Mouse (Mus musculus) large intestine, adult 2 months (tissue): ENCODE results near the gene Gpr157. TPM values are rescaled to one million over a fixed set of nuclear protein-coding genes. Genes with fewer than 3 reads are reported as not detected.
"Not testable (repeated sequence)": the region's sequence is repeated elsewhere in the genome, so short reads cannot be mapped to it uniquely, and the experiment has no call there.

Experiments
- DNase-seq: peaks from one replicate; pipeline ENCODE4 v3.0.0-alpha.2; 2012; ENCODE audit warnings: low read depth, low spot score
- WGBS: fragments of 180-500 bp; shearing (Covaris S2); methylation state at CpG from one replicate; pipeline ENCODE4 v1.1.7; 2018; 5-methylcytosine and 5-hydroxymethylcytosine counted together
- polyA plus RNA-seq: library from polyadenylated mRNA; depleted of rRNA; stranded (reverse); fragments of >200 nt; gene quantifications from 2 replicates; pipeline ENCODE4 v1.2.3, GENCODE M21; 2012; rRNA removed

The Gpr157 gene
- 0.86 and 1.6 TPM in 2 replicates for polyA plus RNA-seq

GRCm38 (mm10) chr4:150087161-150087889 is at the start of gene Gpr157:
Gene Gpr157 (plus strand): TSS chr4:150087365.
- DNase-seq, result peak; percentile 65
- under 1% methylated on average over 55 of the region's 56 CpGs for WGBS

- WGBS, result 86% methylated on average over 7 of the region's 7 CpGs
- no peak for DNase-seq
These were observed 48.6 kb upstream of the Gpr157 start for GRCm38 (mm10) chr4:150038533-150038932.

DNA sequence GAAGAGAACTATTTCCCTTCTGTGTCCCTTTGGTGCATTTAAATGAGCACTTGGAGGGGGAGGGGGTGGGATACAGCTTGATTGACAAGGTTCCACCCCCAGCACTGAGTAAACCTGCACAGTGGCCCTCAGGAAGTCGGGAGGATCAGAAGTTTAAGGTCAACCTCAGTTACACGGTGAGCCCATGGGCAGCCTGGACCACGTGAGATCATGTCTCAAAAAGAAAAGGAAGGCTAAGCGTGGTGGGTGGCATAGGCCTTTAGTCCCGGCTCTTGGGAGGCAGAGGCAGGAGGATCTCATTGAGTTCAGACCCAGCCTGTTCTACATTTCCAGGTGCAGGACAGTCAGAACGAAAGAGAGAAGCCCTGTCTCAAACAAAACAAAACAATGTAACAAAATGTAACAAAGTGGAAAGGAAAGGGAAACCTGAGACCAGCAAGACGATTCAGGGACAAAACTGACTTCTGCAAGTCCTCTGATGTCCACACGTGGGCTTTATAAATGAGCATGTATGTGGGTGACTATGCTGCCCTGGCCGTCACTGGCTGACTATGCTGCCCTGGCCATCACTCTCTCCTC is 47.1 kb upstream of the Gpr157 start:
- 78% methylated on average over 9 of the region's 9 CpGs for WGBS
- no peak for DNase-seq

DNA sequence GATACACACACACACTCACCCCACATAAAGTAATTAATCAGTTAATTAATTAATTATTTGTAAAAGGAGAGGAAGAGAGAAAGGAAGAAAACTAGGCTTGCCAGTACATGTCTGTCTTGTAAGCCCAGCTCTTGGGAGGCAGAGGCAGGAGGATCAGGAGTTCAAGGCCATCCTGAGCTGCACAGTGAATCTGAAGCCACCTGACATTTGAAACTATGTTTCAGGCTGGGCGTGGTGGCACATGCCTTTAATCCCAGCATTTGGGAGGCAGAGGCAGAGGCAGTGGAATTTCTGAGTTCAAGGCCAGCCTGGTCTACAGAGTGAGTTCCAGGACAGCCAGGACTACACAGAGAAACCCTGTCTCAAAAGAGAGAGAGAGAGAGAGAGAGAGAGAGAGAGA is 46.3 kb upstream of the Gpr157 start:
- DNase-seq, result not testable (repeated sequence)
- 94% methylated on average over 1 of the region's 1 CpGs for WGBS

GRCm38 (mm10) chr4:150041346-150042110 is 45.6 kb upstream of the Gpr157 start:
- no peak for DNase-seq
- WGBS, result 71% methylated on average over 10 of the region's 10 CpGs

GRCm38 (mm10) chr4:150043591-150043990 is 43.6 kb upstream of the Gpr157 start:
- WGBS, result 95% methylated on average over 9 of the region's 9 CpGs
- DNase-seq, result no peak

DNA sequence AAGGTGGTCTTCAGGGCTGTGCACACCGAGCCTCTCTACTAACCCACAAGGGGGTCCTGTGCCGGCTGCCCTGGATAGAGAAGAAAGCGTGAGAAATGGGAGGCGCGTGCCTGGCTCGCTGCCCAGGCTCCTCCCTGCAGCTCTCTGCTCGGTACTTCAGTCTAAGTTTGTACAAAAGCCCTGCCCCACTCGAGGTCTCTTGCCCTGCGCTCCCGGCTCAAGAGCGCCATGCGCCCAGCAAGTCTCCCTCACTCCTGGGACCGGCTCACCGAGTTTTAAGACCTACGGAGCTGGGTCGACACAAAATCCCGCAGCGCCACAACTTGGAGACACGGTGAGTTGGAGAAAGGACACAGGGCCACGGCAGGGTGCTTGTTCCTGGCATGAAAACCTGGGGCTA is 39.1 kb upstream of the Gpr157 start:
- peak; percentile 21 for DNase-seq
- under 1% methylated on average over 20 of the region's 20 CpGs for WGBS

DNA sequence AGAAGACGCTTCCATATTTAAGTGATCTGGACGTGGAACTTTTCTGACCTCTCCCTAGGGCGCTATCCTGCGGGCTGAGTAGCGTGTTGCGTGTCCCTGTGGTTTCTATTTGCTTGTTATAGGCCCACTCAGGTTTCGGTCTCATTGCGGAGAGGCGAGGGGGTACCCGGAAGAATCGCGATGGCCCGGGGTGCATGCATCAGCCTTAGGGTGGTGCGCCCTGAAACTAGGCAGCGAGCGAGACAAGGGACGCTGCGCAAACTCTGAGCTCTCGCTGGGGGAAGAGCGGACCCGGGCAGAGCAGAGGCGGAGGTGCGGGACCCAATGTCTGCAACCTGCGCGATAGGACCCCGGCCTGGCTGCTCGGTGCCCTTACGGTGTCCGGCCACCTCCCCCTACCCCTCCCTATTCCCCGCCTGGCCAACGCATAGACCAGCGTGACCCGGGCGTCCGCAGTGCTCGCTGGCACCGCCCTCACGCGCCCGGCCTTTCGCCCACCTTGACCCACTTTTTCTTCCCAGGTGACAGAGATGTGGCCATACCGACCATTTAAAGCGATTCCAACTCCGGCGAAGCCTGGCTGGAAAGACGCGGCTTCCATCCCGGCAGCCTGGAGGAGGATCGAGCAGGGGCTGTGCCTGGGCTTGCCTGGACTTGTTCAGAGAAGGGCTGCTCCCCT is 38.5 kb upstream of the Gpr157 start:
- no peak for DNase-seq
- WGBS, result under 1% methylated on average over 49 of the region's 49 CpGs

- WGBS, result 18% methylated on average over 15 of the region's 15 CpGs
- no peak for DNase-seq
These were observed 38.0 kb upstream of the Gpr157 start for GRCm38 (mm10) chr4:150049157-150049513.

DNA sequence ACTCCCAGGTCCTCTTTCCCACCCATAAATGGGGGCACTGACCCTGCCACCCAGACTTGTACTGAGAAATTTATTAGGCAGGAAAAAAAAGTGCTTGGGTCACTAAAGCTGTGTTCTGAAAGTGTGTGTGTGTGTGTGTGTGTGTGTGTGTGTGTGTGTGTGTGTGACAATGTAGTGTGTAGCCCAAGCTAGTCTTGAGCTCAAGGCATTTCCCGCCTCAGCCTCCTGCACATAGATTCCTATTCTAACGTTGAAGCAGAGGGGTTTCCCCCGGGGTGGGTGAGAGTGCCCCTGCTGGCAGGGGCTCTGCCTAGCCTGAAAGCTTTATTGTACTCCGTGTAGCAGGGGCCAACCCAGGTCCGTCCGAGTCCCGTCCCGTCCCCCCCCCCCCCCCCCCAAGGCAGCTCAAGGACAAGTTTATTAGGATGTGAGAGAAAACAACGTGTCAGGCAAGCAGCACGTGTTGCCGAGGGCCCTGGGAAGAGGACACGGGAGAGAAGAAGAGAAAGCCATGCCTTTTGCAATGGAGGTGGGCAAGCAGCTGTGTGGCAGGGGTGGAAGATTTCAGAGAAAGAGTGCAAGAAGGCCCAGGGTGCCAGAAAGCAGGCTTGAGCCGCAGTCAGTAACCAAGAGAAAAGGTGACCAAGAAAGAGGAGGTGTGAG is 37.5 kb upstream of the Gpr157 start:
- 27% methylated on average over 13 of the region's 13 CpGs for WGBS
- no peak for DNase-seq

DNA sequence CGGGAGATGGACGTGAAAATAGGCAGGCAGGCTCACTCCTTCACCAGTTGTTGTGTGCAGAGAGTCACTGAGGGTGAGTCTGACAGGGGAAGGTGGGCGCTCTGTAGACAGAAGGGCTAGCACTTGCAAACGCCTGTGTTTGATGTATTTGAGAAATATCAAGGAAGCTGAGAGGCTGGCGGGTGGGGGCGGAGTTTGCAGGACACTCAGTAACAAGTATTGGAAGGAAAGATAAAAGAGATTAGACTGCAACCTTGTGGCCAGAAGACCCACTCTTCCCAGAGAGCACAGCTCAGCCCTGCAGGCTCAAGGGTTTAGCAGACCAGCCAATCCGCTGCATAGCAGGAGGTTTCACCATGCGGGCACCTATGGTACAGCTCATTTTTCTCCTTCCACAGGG is 35.7 kb upstream of the Gpr157 start:
- no peak for DNase-seq
- 89% methylated on average over 8 of the region's 8 CpGs for WGBS

DNA sequence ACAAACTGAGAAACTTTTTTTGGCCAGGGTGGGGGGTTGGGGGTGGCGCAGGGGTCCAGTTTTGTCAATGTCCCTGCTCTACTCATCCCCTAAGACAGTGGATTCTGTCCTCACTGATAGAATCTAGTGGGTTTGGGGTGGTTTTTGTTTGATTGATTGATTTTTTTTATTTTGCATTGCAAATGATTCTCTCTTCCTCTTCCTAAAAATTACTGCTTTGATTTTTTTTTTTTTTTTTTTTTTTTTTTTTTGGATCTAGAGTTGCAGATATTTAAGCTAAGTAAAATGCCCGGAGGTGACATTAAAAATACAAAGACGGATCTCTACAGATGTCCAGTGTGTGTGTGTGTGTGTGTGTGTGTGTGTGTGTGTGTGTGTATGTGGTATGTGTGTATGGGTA is 34.8 kb upstream of the Gpr157 start:
- 91% methylated on average over 3 of the region's 3 CpGs for WGBS

GRCm38 (mm10) chr4:150056171-150056570 is 31.0 kb upstream of the Gpr157 start:
- WGBS, result 83% methylated on average over 7 of the region's 7 CpGs
- DNase-seq, result no peak

More for the DNA sequence above, 34.8 kb upstream of the Gpr157 start:
- DNase-seq, result no peak

- no peak for DNase-seq
- WGBS, result 98% methylated on average over 12 of the region's 12 CpGs
These were observed 29.4 kb upstream of the Gpr157 start for GRCm38 (mm10) chr4:150057722-150058121.

GRCm38 (mm10) chr4:150059841-150060468 is 27.2 kb upstream of the Gpr157 start:
- WGBS, result 58% methylated on average over 9 of the region's 9 CpGs
- DNase-seq, result no peak

DNA sequence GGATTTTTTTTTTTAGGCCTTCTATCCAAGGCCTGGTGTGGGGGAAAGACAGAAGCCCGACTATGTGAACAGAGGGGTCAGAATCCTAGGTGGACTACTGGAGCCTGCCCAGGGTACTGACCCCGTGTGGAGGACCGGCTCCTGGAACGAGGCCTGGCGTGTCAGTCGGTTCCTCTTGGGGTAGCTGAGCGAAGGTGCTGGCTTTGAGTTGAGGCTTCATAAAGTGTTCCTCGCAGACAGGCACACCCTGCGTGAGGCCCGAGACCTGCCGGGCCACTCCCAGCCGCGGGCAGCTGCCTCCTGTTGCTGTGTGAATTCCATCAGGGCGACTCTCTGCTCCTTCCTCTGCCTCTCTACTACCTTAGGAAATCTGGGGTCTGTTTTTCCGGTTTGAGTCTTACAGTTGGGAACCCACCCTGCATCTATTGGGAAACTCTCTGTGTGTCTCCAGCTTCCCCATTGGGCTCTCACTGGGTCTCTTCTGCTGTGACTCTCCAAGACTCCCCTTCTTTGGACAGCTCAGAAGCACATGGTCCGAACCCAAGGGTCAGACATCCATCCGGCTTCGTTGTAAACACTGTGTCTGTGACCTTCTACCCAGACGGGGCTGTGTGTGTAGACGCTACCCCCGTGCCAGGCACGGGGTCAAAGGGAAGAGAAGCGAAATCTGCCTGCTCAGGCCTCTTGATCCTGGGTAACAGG is 26.5 kb upstream of the Gpr157 start:
- DNase-seq, result no peak
- WGBS, result 32% methylated on average over 23 of the region's 23 CpGs

DNA sequence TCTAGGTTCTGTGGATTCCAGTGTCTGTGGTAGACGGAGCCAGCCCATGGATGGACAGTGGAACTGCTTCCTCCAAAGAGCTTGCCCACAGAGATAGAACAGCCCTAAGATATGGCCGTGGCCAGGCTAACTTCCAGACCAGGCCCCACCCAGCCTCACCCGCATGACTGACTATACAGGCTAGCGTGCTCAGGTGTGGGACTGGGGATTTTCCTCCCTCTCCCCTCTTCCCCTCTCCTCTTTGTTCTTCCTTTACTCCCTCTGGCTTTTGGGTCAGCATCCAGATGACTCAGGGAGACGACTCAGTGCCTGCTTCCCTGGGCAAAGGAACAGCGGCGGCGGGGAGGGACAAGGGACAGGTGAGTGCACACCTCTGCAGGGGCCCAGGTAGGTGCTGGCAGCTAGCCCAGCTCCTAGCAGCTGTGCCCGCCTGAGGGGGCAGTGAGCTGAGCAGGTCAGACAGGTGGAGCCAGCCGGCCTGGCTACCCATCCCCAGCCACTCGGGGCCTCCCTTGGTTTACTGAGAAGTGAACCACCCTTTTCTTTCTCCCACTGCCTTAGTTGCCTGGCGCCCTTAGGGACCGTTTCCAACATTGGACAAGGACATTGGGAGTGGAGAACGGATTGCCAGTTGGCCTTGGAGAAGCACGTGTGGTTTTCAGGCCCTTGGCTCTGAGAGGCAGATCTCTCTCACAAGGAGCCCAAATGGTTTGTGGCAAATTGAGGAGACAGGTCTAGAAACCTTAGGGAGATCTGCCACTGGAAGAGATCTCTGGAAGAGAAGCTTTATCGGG is 25.5 kb upstream of the Gpr157 start:
- DNase-seq, result no peak
- 34% methylated on average over 16 of the region's 16 CpGs for WGBS
